Mouse (Mus musculus) cortical plate, adult 2 months (tissue): ENCODE measurements around the gene Mga. TPM values are rescaled to one million over a fixed set of nuclear protein-coding genes. Genes with fewer than 3 reads are reported as not detected.

Experiments
- H3K27ac ChIP-seq: fragments of 200-500 bp; 2 replicates; pipeline ENCODE4 v1.5.1; 2012; ENCODE audit warnings: low read length, control low read depth, inconsistent platforms; ENCODE audit not compliant: insufficient read depth
- H3K4me1 ChIP-seq: fragments of 200-500 bp; 2 replicates; pipeline ENCODE4 v1.6.1; 2011; ENCODE audit warnings: low read length; ENCODE audit not compliant: control insufficient read depth, insufficient read depth
- H3K4me3 ChIP-seq: fragments of 200-500 bp; 2 replicates; pipeline ENCODE4 v1.5.1; 2011; ENCODE audit warnings: mild to moderate bottlenecking, low read length, control low read depth; ENCODE audit not compliant: insufficient read depth
- CTCF ChIP-seq: fragments of 200-500 bp; IDR thresholded peaks from 2 replicates; pipeline ENCODE4 v1.5.1; 2011; ENCODE audit warnings: mild to moderate bottlenecking, control low read depth, low read length; ENCODE audit not compliant: insufficient read depth; ENCODE audit errors: extremely low read depth
- POLR2A ChIP-seq: fragments of 200-500 bp; IDR thresholded peaks from 2 replicates; pipeline ENCODE4 v1.6.1; 2011; ENCODE audit warnings: mild to moderate bottlenecking, low read length, control low read depth; ENCODE audit not compliant: insufficient read depth; ENCODE audit errors: extremely low read depth
- polyA plus RNA-seq: library from polyadenylated mRNA; depleted of rRNA; stranded (reverse); fragments of >200 nt; gene quantifications from 2 replicates; pipeline ENCODE4 v1.2.3, GENCODE M21; 2012

The Mga gene
- polyA plus RNA-seq, 1 experiment = 15.8 TPM

GRCm38 (mm10) chr2:119981631-119982030 is 84.6 kb downstream of the Mga start:
- no peak for TF ChIP-seq POLR2A
- no peak for TF ChIP-seq CTCF
- Histone ChIP-seq H3K27ac (no peak overlapping the region), H3K4me1 (peaks cover 3% of the 10 kb centered on the region), H3K4me3 (no peak overlapping the region)

- Histone ChIP-seq H3K4me1 (peaks cover 6% of the 10 kb centered on the region), H3K27ac (no peak overlapping the region), H3K4me3 (no peak overlapping the region)
- no peak for TF ChIP-seq POLR2A
- TF ChIP-seq CTCF = no peak
These were observed 88.8 kb downstream of the Mga start for GRCm38 (mm10) chr2:119985871-119986270.

- TF ChIP-seq CTCF = no peak
- no peak for TF ChIP-seq POLR2A
- Histone ChIP-seq H3K27ac (no peak overlapping the region), H3K4me1 (peaks cover 6% of the 10 kb centered on the region), H3K4me3 (no peak overlapping the region)
These were observed 89.3 kb downstream of the Mga start for GRCm38 (mm10) chr2:119986369-119986768.

DNA sequence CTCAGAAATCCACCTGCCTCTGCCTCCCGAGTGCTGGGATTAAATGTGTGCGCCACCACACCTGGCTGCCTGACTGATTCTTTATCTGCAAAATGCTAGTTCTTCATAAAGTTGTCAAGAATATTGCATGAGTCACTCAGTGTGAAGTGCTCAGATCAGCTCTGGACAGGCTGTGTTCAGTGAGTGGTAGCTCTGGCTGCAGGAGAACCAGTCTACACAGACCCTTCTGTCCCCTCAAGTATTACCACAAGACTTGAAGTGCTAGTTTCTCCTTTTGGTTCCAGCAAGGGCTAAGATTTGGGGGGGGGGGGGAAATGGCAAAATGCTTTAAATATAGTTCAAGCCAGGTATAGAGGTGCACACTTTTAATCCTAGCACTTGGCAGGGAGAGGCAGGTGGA is 90.4 kb downstream of the Mga start:
- Histone ChIP-seq H3K27ac (no peak overlapping the region), H3K4me1 (peaks cover 6% of the 10 kb centered on the region), H3K4me3 (no peak overlapping the region)
- TF ChIP-seq POLR2A = no peak
- no peak for TF ChIP-seq CTCF

GRCm38 (mm10) chr2:119988952-119989351 is 91.9 kb downstream of the Mga start:
- Histone ChIP-seq H3K4me3 (no peak overlapping the region), H3K27ac (no peak overlapping the region)
- TF ChIP-seq POLR2A (no peak), CTCF (no peak)

DNA sequence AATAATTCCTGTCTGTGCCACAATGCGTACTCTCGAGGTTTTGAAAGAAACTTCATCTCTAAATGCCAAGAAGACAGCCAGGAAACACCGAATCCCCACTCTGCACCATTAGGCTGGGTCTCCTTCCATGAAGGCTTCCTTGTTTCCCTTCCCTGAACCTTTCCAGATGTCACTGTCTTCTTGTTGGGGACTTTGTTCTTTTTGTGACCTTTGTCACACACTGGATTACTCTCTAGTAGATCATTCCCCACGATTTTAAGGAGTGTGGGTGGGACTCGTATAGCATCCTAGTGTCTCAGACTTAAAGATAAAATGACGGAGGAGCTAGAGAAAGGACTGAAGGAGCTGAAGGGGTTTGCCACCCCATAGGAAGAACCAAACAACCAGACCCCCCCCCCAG is 93.9 kb downstream of the Mga start:
- TF ChIP-seq CTCF (no peak), POLR2A (no peak)
- H3K4me1 ChIP-seq = peaks cover 13% of the 10 kb centered on the region
- no peak overlapping the region for H3K27ac ChIP-seq
- H3K4me3 ChIP-seq = no peak overlapping the region

More at GRCm38 (mm10) chr2:119988952-119989351, 91.9 kb downstream of the Mga start:
- H3K4me1 ChIP-seq = peaks cover 6% of the 10 kb centered on the region

- peaks cover 14% of the 10 kb centered on the region for H3K4me1 ChIP-seq
- H3K4me3 ChIP-seq = no peak overlapping the region
- TF ChIP-seq POLR2A (no peak), CTCF (no peak)
- no peak overlapping the region for H3K27ac ChIP-seq
These were observed 95.3 kb downstream of the Mga start for GRCm38 (mm10) chr2:119992349-119992748.

- Histone ChIP-seq H3K4me1 (peaks cover 15% of the 10 kb centered on the region), H3K4me3 (no peak overlapping the region), H3K27ac (no peak overlapping the region)
- TF ChIP-seq CTCF = no peak
- no peak for TF ChIP-seq POLR2A
These were observed 96.5 kb downstream of the Mga start for GRCm38 (mm10) chr2:119993515-119993914.

GRCm38 (mm10) chr2:119994839-119995238 is 97.8 kb downstream of the Mga start:
- Histone ChIP-seq H3K4me1 (peaks cover 12% of the 10 kb centered on the region), H3K4me3 (no peak overlapping the region), H3K27ac (no peak overlapping the region)
- TF ChIP-seq POLR2A (no peak), CTCF (no peak)

DNA sequence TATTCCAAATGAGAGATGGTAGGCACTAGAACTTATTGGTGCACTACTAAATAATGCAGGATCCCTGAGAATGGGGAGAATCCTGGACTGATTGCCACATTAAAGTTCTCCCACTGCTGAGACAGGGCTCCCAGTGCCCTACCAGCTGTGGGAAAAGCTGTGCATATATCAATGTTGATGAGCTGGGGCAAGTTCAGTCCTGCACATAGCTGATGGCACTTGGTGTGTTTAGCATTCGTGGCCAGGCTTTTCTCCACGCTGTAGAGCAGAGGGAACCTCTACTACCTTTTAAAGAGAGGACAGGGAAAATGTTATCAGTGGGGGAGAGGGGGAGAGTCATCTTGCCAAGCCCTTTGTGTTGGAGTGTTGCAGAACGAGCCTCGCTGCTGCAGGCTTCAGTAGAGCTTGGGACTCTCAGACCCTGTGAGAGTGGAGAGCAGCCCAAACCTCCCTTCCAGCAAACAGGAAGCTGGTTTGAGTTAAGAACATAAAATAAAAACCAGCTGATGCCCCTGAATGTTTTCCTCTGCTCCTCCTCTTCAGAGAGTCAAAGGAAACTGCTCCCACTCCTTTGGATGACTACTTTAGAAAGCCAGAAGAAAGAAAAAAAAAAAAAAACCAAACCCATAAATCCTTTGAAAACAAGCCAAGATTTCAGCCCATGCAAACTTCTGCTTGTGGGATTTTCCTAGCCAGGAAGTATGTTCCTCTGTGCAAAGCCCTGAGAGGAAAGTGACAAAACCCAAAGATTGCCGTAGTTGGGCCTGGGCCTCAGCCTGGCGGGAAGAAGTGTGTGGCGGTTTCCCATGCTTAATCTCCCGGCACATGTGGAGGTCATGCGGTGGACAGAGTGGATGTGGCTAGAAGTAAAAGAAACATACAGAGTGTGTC is 98.6 kb downstream of the Mga start:
- no peak for TF ChIP-seq CTCF
- no peak for TF ChIP-seq POLR2A
- H3K27ac ChIP-seq = 0 out of 2 replicates have a peak overlapping the region, but pooled peaks have one; percentile 45
- no peak overlapping the region for H3K4me3 ChIP-seq
- peaks cover 12% of the 10 kb centered on the region for H3K4me1 ChIP-seq
